Mouse (Mus musculus): ENCODE data around the gene Tspan33.
"Not testable (repeated sequence)": the region's sequence is repeated elsewhere in the genome, so short reads cannot be mapped to it uniquely, and the experiment has no call there.

Gene Tspan33

GRCm38 (mm10) chr6:29756476-29756875 lies 62.5 kb downstream of the Tspan33 start:
- DNase-seq: no peak

GRCm38 (mm10) chr6:29758417-29758816 lies 64.4 kb downstream of the Tspan33 start:
- DNase-seq: peak; percentile 76

GRCm38 (mm10) chr6:29759012-29759679 lies 65.1 kb downstream of the Tspan33 start:
- DNase-seq: no peak

DNA sequence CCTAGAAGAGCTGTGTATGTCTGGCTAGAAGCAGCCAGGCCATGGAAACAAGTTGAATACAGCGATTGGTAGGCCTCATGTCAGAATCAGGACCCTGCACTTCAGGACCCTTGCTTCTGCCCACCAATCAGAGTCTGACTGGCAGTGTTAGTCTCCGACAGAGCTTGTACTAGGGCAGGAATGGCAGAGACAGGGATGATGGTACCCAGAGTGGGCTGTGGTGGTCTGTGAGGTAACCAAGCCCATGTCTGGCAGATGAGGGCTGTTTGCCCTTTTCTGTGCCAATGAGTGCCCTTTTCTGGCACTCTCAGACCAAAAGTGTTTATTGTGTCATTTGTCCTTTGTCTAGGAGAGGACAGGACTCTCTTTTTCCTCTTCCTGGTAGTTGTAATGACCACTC lies 66.4 kb downstream of the Tspan33 start:
- not testable (repeated sequence) for DNase-seq

DNA sequence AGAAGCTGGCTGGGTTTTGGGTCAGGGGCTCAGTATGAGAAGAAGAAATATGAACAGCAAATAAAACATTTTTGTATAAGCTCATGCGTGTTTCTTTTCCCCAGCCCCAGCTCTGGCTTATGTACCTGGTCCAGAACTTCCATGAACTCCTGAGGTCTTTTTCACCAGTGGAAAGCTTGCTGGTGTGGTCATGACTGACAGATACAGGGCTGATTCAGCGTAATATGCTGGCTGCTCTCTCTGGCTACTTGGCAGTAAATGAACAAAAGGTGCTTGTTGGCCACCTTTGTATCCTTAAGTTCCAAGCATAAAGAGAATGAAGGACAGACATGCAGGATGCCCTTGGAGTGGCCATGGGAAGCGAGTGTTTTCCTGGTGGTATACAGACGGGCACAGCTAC lies 67.3 kb downstream of the Tspan33 start:
- DNase-seq: no peak

DNA sequence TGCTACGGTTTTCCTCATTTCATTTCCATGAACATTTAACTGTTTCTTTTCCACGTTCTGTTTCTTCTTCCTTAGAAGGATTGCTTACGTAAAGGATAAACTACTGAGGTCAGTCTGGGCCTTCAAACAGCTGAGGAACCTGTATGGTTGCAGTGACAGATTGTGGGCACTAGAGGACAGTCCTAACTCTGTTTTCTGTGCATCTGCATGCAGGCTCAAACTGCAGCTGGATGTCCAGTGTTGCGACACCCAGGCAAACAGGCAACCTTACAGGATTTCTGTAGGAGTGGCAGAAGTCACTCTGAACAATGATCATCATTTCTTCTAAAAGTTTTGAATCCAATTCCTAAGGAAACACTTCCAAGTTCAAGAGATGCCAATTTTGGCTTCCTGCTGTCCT lies 68.5 kb downstream of the Tspan33 start:
- no peak for DNase-seq

- no peak for DNase-seq
Observed at GRCm38 (mm10) chr6:29766874-29767273, 72.9 kb downstream of the Tspan33 start.
